Mouse (Mus musculus) splenic B cell, adult 2 months (primary cell): ENCODE data around the gene Ppp2r1a.

Source experiments
- DNase-seq: peaks from one replicate; pipeline ENCODE4 v3.0.0-alpha.2; 2011; ENCODE audit warnings: low read depth, low spot score
- H3K27me3 ChIP-seq: 2 replicates; pipeline ENCODE4 v1.6.1; 2012; ENCODE audit warnings: mild to moderate bottlenecking, low read length, moderate library complexity, mixed read lengths; ENCODE audit not compliant: control insufficient read depth, poor library complexity, insufficient read depth, severe bottlenecking
- H3K36me3 ChIP-seq: 2 replicates; pipeline ENCODE4 v1.6.1; 2012; ENCODE audit warnings: mild to moderate bottlenecking, low read length, moderate library complexity, mixed read lengths; ENCODE audit not compliant: control insufficient read depth, poor library complexity, insufficient read depth, severe bottlenecking

Gene Ppp2r1a

DNA sequence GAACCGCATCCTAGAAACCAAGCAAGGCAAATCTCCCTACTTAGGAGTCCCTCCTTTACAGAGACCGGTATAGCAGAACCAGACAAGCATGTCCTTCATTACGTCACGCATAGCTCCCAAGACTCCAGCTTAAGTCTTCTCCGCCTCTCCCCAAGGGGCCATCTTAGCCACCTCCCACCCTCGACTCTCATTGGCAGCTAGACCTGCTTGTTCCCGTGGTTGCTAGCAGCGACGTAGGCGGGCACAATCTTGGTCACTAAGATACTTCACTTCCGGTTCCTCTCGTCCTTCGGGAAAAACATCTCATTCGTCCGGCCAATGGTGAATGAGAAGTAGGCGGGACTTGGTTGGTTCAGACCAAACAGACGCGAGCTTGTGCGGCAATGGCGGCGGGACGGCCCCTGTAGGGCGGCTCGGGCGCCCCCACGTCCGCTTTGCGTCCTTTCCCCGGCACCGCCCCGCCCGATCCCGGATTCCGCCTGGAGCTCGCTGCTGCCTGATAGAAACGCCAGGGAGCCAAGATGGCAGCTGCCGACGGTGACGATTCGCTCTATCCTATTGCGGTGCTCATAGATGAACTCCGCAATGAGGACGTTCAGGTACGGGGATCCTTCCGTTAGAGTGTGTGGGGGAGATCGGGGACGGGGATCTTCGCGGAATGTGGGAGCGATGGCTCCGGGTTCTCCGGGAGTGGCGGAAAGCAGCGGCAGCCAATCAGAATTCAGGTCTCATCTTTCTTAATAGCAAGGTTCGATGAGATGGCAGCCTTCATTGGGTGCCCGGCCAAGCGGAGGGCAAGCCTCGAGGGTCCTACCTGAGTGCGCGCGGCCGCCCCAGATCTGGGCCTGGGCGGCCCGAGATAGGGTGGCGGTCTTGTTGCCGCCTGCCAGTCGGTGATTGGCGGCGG is at the start of gene Ppp2r1a:
TSS of gene Ppp2r1a (plus strand) at position 327 of the 907 bp plus-strand sequence.
- H3K27me3 ChIP-seq, result no peaks in the 10 kb centered on the region; the same call in 1 of the 2 replicates
- peak; percentile 100 for DNase-seq

DNA sequence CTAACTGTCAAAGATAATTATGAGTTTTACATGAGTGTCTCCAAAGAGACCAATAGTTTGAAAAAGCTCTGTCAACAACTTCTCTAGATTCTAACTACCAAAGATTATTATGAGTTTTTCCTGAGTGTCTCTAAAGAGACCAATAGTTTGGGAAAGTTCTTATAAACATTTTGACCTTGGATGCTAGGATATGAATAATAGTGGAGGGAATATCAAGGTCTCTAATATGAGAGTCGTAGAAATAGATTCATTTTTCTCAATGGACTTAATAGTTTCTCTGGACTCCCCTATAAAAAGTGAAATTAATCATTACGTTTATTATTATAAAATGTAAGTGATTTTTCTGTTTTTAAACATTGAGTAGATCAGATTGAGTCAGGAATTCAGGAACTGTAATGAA is 40.1 kb upstream of the Ppp2r1a start, which contains the start of gene Vmn1r231:
TSS of gene Vmn1r231 (minus strand) at position 101 of the 400 bp plus-strand sequence.
- no peak for DNase-seq
- no peaks in the 10 kb centered on the region for H3K27me3 ChIP-seq
- H3K36me3 ChIP-seq, result no peaks in the 10 kb centered on the region

More for the DNA sequence above, at the start of gene Ppp2r1a:
- H3K36me3 ChIP-seq, result no peaks in the 10 kb centered on the region

DNA sequence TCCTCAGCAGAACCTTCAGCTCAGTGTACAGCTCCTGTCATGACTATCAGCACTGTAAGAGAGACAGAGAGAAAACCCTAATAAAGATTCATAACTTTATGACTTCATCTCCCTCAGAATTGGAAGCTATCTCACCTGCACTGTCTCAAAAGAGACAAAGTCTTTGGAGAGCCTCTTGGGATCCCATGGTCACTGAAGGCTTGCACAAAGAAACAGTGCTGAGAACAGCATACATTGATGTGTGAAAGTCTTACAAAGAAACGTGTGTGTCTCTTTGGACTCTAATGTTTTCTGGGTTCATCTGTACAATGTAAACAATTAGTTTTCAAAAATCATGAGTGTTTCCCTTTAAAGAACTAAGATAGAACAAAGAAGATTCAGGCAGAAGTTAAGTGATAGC is 25.5 kb upstream of the Ppp2r1a start, which contains the start of gene Vmn1r232:
TSS of gene Vmn1r232 (minus strand) at position 101 of the 400 bp plus-strand sequence.
- Histone ChIP-seq H3K36me3 (no peaks in the 10 kb centered on the region), H3K27me3 (no peaks in the 10 kb centered on the region)
- DNase-seq, result no peak

DNA sequence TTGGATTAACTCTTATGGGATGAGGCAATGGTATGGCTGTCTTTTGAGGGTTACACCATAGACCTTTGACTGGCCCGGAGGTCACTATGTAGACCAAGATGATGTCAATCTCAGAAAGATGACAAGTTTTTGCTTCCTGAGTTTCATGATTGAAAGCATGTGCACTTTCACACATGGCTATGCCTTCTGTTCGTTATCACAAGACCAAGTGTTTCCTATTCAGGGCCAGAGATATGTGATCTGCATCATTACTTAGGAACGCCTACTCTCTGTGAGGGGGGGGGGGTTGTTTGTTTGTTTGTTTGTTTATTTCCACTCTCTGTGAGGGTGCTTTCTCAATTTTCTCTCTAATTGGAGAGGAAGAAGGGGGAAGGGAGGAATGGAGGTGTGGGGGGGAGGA is 885 bp upstream of the Ppp2r1a start:
- peak; percentile 59 for DNase-seq
- Histone ChIP-seq H3K36me3 (no peaks in the 10 kb centered on the region), H3K27me3 (no peaks in the 10 kb centered on the region; the same call in 1 of the 2 replicates)

DNA sequence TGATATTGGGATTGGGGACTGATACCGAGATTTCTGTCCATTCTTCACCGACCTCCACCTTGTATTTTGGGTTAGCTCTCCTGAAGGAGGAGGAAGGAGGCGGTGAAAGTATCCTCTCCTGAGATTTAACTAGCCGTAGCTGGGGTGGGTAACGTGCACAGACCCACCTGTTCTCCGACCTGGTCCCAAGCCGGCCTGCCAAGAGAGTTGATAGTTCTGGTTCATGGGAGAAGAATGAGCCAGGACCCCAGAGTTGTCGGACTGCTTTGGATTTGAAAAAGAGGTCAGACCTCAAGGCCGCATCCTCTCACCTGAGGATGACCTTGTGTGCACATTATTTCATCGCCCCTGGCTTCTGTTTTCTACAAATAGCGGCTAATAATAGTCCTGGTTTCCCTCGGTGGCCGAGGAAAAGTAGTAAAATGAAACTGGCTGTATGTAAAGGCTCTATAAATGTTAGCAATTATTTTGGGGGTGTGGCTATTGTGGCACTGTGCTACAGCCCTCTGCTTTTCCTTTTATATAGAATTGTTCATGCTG is 985 bp downstream of the Ppp2r1a start:
- DNase-seq, result peak; percentile 11
- H3K36me3 ChIP-seq, result no peaks in the 10 kb centered on the region
- no peaks in the 10 kb centered on the region for H3K27me3 ChIP-seq

DNA sequence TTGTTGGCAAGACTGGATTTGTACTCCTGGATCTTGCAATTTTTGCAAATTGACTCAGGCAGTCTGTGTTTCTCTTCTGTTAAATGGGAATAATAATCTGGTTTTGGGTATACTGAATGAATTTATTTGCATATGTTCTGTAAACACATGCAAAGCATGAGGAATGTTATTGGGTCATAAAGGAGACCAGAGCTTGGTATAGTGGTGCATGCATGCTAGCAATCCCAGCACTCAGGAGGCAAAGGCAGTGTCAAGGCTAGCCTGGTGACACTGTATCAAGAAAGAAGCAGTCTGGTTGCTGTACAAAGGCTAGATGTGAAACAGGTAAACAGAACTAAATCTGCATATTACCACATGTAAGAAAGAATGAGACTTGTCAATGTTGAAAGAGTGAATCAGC is 1.5 kb downstream of the Ppp2r1a start:
- Histone ChIP-seq H3K36me3 (no peaks in the 10 kb centered on the region; the same call in 1 of the 2 replicates), H3K27me3 (no peaks in the 10 kb centered on the region)
- DNase-seq, result no peak

DNA sequence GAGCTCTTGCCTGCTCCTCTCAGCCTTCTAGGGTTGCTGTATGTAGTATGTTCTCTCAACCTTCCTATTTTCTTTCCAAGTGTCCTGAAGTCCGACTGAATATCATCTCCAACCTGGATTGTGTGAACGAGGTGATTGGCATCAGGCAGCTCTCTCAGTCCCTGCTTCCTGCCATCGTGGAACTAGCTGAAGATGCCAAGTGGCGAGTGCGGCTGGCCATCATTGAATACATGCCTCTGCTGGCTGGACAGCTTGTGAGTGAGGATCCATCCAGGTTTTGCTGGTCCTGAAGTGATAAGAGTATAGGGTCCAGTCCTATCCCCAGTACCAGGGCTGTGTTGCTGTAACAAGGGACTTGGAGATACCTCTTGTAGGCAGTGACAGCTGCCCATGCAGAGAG is 15.3 kb downstream of the Ppp2r1a start:
- Histone ChIP-seq H3K27me3 (no peaks in the 10 kb centered on the region), H3K36me3 (peaks cover 24% of the 10 kb centered on the region)

DNA sequence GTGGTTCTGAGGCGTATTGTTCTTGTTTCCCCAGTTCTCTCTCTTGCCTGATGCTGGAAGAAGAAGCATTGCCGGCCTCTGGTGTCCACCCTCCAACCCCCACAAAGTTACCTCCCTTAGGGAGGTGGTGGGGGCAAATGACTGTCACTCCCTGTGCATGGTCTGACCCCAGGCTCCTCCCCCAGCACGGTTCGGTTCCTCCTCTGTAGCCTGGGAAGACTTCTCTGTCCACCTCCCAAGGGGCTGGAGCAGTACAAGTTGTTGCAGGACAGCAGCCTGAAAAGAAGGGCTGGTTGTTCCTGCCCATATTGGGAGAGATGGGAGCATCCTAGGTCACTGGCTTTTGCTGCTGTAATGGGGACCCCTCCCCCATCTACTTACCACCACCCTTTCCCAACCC is 20.3 kb downstream of the Ppp2r1a start:
- no peaks in the 10 kb centered on the region for H3K27me3 ChIP-seq
- peaks cover 16% of the 10 kb centered on the region for H3K36me3 ChIP-seq
- no peak for DNase-seq

More for the DNA sequence above, 15.3 kb downstream of the Ppp2r1a start:
- no peak for DNase-seq

DNA sequence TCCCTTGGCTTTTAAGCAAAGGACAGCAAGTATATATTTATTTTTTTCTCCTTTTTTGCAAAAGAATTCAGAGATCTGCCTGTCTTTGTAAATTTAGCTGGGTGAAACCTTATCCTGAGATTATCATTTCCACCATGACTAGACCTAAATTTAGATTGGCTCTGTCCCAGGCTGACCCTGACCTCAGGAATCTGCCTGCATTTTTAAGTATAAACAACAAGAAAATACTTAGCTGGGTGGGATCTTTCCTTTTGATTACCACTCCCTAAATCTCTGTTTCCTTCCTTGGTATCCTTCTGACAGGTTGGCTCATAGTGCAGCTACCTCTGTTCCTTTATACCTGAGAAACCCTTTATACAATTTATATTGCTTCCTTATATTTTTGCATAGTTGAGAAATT is 21.6 kb downstream of the Ppp2r1a start:
- peaks cover 14% of the 10 kb centered on the region; the same call in 1 of the 2 replicates for H3K36me3 ChIP-seq

DNA sequence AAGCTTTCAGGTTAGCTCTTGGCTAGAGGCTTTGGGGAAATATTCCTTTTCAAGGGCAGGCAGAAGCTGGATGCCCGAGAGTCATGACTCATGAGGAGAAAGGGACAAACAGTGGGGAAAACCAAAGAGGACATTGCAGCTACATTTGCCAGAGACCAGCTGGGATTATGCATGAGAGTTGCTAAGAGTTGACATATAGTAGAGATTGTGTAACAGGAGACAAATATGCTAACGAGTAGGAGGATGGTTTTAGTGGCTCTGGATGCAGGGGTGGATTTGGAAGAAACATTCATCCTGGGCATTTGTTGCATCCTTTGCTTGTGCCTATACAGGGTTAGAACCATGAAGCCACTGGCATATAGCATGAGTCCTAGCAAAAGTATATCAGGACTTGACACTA is 48.6 kb downstream of the Ppp2r1a start:
- Histone ChIP-seq H3K36me3 (no peaks in the 10 kb centered on the region), H3K27me3 (no peaks in the 10 kb centered on the region)
- DNase-seq, result no peak

More for the DNA sequence above, 21.6 kb downstream of the Ppp2r1a start:
- no peak for DNase-seq
- H3K27me3 ChIP-seq, result no peaks in the 10 kb centered on the region

DNA sequence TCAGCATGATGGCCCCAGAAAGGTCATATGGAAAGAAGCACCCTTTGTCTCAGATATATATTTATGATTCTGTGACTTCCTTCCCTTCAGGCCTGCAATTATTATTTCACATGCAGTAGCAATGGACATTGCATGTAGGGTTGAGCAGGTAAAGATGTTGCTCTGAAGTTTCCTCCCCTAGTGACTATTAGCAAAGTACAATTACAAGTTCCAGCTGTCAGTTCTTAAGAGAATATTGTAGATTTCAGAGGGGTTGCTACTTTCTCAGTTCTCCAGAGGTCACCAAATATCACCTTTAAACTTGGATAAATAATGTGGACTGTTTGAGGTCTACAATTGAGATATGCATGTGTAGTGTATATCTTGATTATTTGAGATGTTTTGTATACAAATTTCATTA is 51.3 kb downstream of the Ppp2r1a start, which contains the start of gene Vmn1r233:
TSS of gene Vmn1r233 (minus strand) at position 101 of the 400 bp plus-strand sequence.
- no peak for DNase-seq
- H3K27me3 ChIP-seq, result no peaks in the 10 kb centered on the region
- H3K36me3 ChIP-seq, result no peaks in the 10 kb centered on the region

DNA sequence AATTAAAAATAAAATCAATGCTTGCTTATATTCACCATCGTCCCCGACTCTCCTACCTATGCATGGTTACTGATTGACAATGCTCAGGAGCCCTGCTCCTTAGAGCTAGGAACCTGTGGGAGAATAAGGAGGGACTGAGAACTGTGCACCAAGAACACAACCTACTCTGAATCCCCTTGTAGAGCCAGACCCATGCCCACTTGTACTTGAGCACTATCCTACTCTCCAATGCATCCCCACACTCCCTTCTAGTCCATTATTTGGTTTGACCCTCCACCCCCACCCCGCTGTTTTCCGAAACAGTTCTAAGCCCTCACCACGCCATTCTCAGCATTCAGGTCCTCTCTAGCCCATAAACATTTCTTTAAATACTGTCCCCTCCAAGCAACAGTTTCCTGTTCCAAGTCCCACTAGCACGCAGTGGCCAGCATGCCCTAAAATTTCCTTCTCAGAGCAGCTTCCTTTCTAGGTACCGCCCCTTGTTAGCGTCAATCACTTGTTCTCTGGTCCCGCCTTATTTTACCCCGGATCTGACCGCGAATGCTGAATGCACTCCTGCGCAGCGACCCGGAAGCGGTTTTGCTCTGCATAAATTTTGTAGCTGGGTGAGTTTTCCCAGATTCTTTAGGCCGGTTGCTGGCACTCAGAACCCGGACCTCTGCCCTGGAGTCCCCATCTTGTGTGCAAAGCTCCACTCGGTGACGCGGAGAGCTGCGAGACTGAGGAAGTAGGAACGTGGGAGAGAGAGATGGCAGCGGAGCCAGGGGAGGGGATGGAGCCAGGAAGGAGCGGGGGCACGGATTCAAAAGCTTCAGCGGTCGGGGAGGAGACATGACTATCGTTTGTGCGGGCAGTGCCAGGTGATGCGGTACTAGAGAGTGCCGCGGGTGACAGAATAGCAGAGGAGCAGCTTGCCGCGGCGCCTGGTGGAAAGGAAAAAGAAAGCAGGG is 63.5 kb downstream of the Ppp2r1a start, which contains the start of gene Zfp160:
TSS of gene Zfp160 (plus strand) at position 522 of the 950 bp plus-strand sequence.
- Histone ChIP-seq H3K36me3 (peaks cover 4% of the 10 kb centered on the region; the same call in 1 of the 2 replicates), H3K27me3 (no peaks in the 10 kb centered on the region)
- peak; percentile 85 for DNase-seq

DNA sequence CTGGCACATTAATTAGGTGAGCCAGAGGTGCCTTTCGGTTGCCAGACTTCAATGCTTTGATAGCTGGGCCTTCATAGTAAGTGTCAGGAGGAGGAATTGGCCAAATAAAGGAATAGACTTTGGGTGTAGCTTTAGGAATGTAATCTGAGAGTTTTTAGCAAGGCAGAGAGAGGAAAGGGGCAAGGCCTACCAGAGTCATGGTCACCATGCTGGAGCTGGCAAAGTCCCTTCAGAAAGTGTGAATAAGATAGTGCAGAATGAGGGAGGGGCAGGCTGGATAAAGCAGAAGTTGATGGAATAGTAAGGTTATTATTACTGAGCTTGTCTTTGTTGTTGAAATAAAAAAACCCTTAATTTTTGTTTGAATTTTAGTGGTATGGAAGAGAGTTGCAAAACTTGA is 64.6 kb downstream of the Ppp2r1a start:
- DNase-seq, result no peak
- Histone ChIP-seq H3K36me3 (peaks cover 4% of the 10 kb centered on the region; the same call in 1 of the 2 replicates), H3K27me3 (no peaks in the 10 kb centered on the region)
